15 mouse cellular contexts compared by ENCODE assay signal in genomic region chr4:98118761-98119675, GRCm38 (mm10).
DNase-seq lines count a peak whose midpoint lies in the region; ATAC-seq and TF ChIP-seq lines count a peak whose summit lies in the region.
"Had no signal": no experiment of that assay in that cellular context is flagged by ENCODE, and none has a peak within 500 bp of the region (broad histone marks: within the 10 kb centered on the region; RNA-seq: fewer than 3 reads in every experiment).

No protein-coding gene starts in this region.

- no peak for TF ChIP-seq POLR2A in heart, adult 2 months (IDR thresholded peaks at IDR 0.05; ENCODE audit: insufficient read depth, low read depth, low read length)
- TF ChIP-seq POLR2A in MEL (IDR thresholded peaks at IDR 0.05; ENCODE audit: control insufficient read depth in 1 of 2, insufficient read depth in 1 of 2, low read depth in 1 of 2, low read length in 2 of 2, poor library complexity in 1 of 2), result no peak

- no peak for ATAC-seq in forebrain, embryonic 12.5 days (ENCODE audit: low FRiP score)
- ATAC-seq in limb, embryonic 12.5 days (ENCODE audit: insufficient number of reproducible peaks, insufficient read depth, low FRiP score, low TSS enrichment, low read depth), result peak; percentile 20; the same call in 1 of the 2 replicates
- ATAC-seq: liver, postnatal 0 days; midbrain, embryonic 15.5 days had no signal

- no peak for DNase-seq in heart, adult 2 months
- DNase-seq in heart, postnatal 36 days, result no peak
- peak; percentile 17 for DNase-seq in MEL (ENCODE audit: low read depth, low spot score)
- DNase-seq in left cerebral cortex, adult 2 months (ENCODE audit: extremely low spot score in 1 of 2, low spot score in 2 of 2), result no peak
- no peak for DNase-seq in layer of hippocampus, adult 18-20 months (ENCODE audit: low spot score in 2 of 2)
- DNase-seq: adrenal gland, postnatal 25 days; kidney, adult 11 months; kidney, postnatal 25 days; liver, postnatal 0 days; right cerebral cortex, postnatal 4 days had no signal

- no peak for TF ChIP-seq EP300 in heart, adult 2 months (IDR thresholded peaks at IDR 0.05; ENCODE audit: insufficient read depth, low read depth, low read length)
- TF ChIP-seq EP300 in MEL (IDR thresholded peaks at IDR 0.05; ENCODE audit: low read depth in 1 of 2, low read length in 2 of 2), result no peak

- H3K27ac ChIP-seq in heart, adult 2 months, result peak overlapping the region; percentile 18; the same call in 1 of the 2 replicates
- no peak overlapping the region for H3K27ac ChIP-seq in MEL (ENCODE audit: control insufficient read depth, low read depth, low read length)
- H3K27ac ChIP-seq in forebrain, embryonic 12.5 days, result 0 out of 2 replicates have a peak overlapping the region, but pooled peaks have one; percentile 42
- peak overlapping the region; percentile 82 for H3K27ac ChIP-seq in limb, embryonic 12.5 days
- no peak overlapping the region for H3K27ac ChIP-seq in left cerebral cortex, adult 2 months
- H3K27ac ChIP-seq: hindbrain, embryonic 12.5 days; limb, embryonic 15.5 days; midbrain, embryonic 15.5 days had no signal

- H3K4me3 ChIP-seq in heart, adult 2 months, result no peak overlapping the region
- H3K4me3 ChIP-seq in MEL (ENCODE audit: control insufficient read depth in 1 of 2, insufficient read depth in 1 of 2, low read depth in 2 of 2, low read length in 2 of 2), result no peak overlapping the region
- no peak overlapping the region for H3K4me3 ChIP-seq in forebrain, embryonic 12.5 days (replicated peaks)
- no peak overlapping the region for H3K4me3 ChIP-seq in limb, embryonic 12.5 days (replicated peaks)
- no peak overlapping the region for H3K4me3 ChIP-seq in left cerebral cortex, adult 2 months
- H3K4me3 ChIP-seq: hindbrain, embryonic 12.5 days; limb, embryonic 15.5 days; midbrain, embryonic 15.5 days had no signal

- peaks cover 7% of the 10 kb centered on the region for H3K36me3 ChIP-seq in heart, adult 2 months (ENCODE audit: control insufficient read depth, insufficient read depth, low read length)
- H3K36me3 ChIP-seq in MEL (ENCODE audit: control insufficient read depth in 1 of 2, insufficient read depth in 2 of 2, low read length in 2 of 2), result no peaks in the 10 kb centered on the region; a peak in 2 of 4 replicates
- H3K36me3 ChIP-seq in forebrain, embryonic 12.5 days (replicated peaks), result no peaks in the 10 kb centered on the region
- H3K36me3 ChIP-seq in limb, embryonic 12.5 days, result no peaks in the 10 kb centered on the region; the same call in 1 of the 2 replicates
- H3K36me3 ChIP-seq: hindbrain, embryonic 12.5 days; midbrain, embryonic 15.5 days had no signal

- TF ChIP-seq RAD21 in MEL (IDR thresholded peaks at IDR 0.05; ENCODE audit: low read depth, low read length), result no peak

- WGBS in heart, adult 2 months, result 67% methylated on average over 10 of the region's 10 CpGs
- 56% methylated on average over 10 of the region's 10 CpGs for WGBS in forebrain, embryonic 12.5 days
- 67% methylated on average over 10 of the region's 10 CpGs for WGBS in limb, embryonic 12.5 days

- no peak overlapping the region for H3K9ac ChIP-seq in heart, adult 2 months (ENCODE audit: low read depth, low read length)
- H3K9ac ChIP-seq in MEL (ENCODE audit: control insufficient read depth, low read depth, low read length, poor library complexity, severe bottlenecking), result no peak overlapping the region
- H3K9ac ChIP-seq in forebrain, embryonic 12.5 days, result no peak overlapping the region
- H3K9ac ChIP-seq in limb, embryonic 12.5 days (replicated peaks), result no peak overlapping the region
- H3K9ac ChIP-seq: hindbrain, embryonic 12.5 days; limb, embryonic 15.5 days; liver, postnatal 0 days; midbrain, embryonic 15.5 days had no signal

- H3K79me2 ChIP-seq in heart, adult 2 months (replicated peaks; ENCODE audit: control insufficient read depth, insufficient read depth, low read length), result no peaks in the 10 kb centered on the region
- H3K79me2 ChIP-seq in MEL (ENCODE audit: control insufficient read depth, insufficient read depth, low read length, poor library complexity), result no peaks in the 10 kb centered on the region

- H3K4me2 ChIP-seq in forebrain, embryonic 12.5 days, result no peak overlapping the region
- H3K4me2 ChIP-seq in limb, embryonic 12.5 days, result no peak overlapping the region
- H3K4me2 ChIP-seq: hindbrain, embryonic 12.5 days; limb, embryonic 15.5 days; midbrain, embryonic 15.5 days had no signal

- no peaks in the 10 kb centered on the region for H3K27me3 ChIP-seq in heart, adult 2 months (ENCODE audit: control insufficient read depth, insufficient read depth, low read length)
- no peaks in the 10 kb centered on the region for H3K27me3 ChIP-seq in MEL (ENCODE audit: control insufficient read depth in 1 of 2, insufficient read depth in 2 of 2, low read length in 2 of 2)
- H3K27me3 ChIP-seq in forebrain, embryonic 12.5 days, result no peaks in the 10 kb centered on the region
- H3K27me3 ChIP-seq in limb, embryonic 12.5 days, result no peaks in the 10 kb centered on the region
- H3K27me3 ChIP-seq: hindbrain, embryonic 12.5 days; limb, embryonic 15.5 days; midbrain, embryonic 15.5 days had no signal

- no peaks in the 10 kb centered on the region for H3K9me3 ChIP-seq in MEL (replicated peaks; ENCODE audit: insufficient read depth, low read length)
- H3K9me3 ChIP-seq in forebrain, embryonic 12.5 days, result no peaks in the 10 kb centered on the region
- no peaks in the 10 kb centered on the region for H3K9me3 ChIP-seq in limb, embryonic 12.5 days
- H3K9me3 ChIP-seq: hindbrain, embryonic 12.5 days; limb, embryonic 15.5 days; midbrain, embryonic 15.5 days had no signal

- intact Hi-C loops in heart, adult 2 months (cut with DNase I), result no loop called here
- intact Hi-C loops in heart, postnatal 36 days (cut with DNase I), result no loop called here
- intact Hi-C loops in left cerebral cortex, adult 2 months (cut with DNase I), result no loop called here

- H3K4me1 ChIP-seq in heart, adult 2 months (ENCODE audit: control insufficient read depth, insufficient read depth, low read length), result peaks cover 9% of the 10 kb centered on the region
- H3K4me1 ChIP-seq in MEL (ENCODE audit: control insufficient read depth in 1 of 2, insufficient read depth in 2 of 2, low read length in 2 of 2), result no peaks in the 10 kb centered on the region
- H3K4me1 ChIP-seq in forebrain, embryonic 12.5 days, result peaks cover 14% of the 10 kb centered on the region
- H3K4me1 ChIP-seq in limb, embryonic 12.5 days (replicated peaks), result peaks cover 29% of the 10 kb centered on the region
- H3K4me1 ChIP-seq: midbrain, embryonic 15.5 days had no signal

- TF ChIP-seq CTCF in heart, adult 2 months (IDR thresholded peaks at IDR 0.05), result no peak
- no peak for TF ChIP-seq CTCF in MEL (IDR thresholded peaks at IDR 0.05 in 2 of 3, conservative IDR thresholded peaks at IDR 0.05 in 1 of 3; ENCODE audit: control insufficient read depth in 1 of 3, insufficient read depth in 1 of 3, low read depth in 2 of 3, low read length in 3 of 3, poor library complexity in 1 of 3, severe bottlenecking in 1 of 3)
- TF ChIP-seq CTCF in left cerebral cortex, adult 2 months (IDR thresholded peaks at IDR 0.05), result no peak

TF ChIP-seq in MEL, 35 proteins besides CTCF, POLR2A, EP300 and RAD21:
- TF ChIP-seq MAX (IDR thresholded peaks at IDR 0.05; ENCODE audit: low read length) (no peak), MYC (IDR thresholded peaks at IDR 0.05; ENCODE audit: low read depth, low read length) (no peak), UBTF (IDR thresholded peaks at IDR 0.05; ENCODE audit: borderline replicate concordance, insufficient read depth, low read depth, low read length) (no peak)

Comparison
In these comparisons a context has a peak if more than half of its experiments do, and no peak if none do; other contexts are left out.
1. H3K27ac ChIP-seq: peak in heart, adult 2 months (single experiment), forebrain, embryonic 12.5 days (single experiment) and limb, embryonic 12.5 days (single experiment); none in MEL (single experiment) and left cerebral cortex, adult 2 months (single experiment).